Mouse (Mus musculus) olfactory bulb, adult 2 months (tissue): ENCODE measurements around the gene Tnfrsf22.

Experiments used
- CTCF ChIP-seq: fragments of 200-500 bp; IDR thresholded peaks from 2 replicates; pipeline ENCODE4 v1.5.1; 2012; ENCODE audit warnings: low read depth, mild to moderate bottlenecking, low read length, moderate library complexity; ENCODE audit not compliant: insufficient read depth
- POLR2A ChIP-seq: fragments of 200-500 bp; IDR thresholded peaks from 2 replicates; pipeline ENCODE4 v1.6.1; 2012; ENCODE audit warnings: mild to moderate bottlenecking, low read depth, low read length, moderate library complexity; ENCODE audit not compliant: insufficient read depth

DNA sequence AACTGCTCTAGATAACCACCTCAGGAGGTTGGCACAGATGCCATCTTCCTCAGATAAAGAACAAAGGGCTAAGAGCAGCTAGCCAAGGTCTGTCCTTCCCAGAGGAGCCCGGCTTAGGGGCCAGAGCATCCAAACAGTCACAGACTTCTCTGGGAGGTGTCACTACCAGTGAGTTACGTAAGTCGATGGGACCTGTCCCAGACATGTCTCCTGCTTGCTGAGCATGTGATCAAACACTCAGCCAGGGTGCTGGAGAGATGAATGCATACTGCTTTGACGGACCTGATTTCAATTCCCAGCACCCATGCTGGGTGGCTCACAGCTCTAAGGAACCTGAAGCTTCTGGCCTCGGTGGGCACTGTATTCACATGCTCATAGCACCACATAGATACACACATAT lies 61.9 kb downstream of the Tnfrsf22 start:
- TF ChIP-seq POLR2A (no peak), CTCF (no peak)
